ENCODE assay signal across 10 mouse cellular contexts in genomic region chr14:57729975-57730499, GRCm38 (mm10). TPM values are rescaled to one million over a fixed set of nuclear protein-coding genes. Genes with fewer than 3 reads are reported as not detected.
DNase-seq lines count a peak whose midpoint lies in the region; ATAC-seq lines count a peak whose summit lies in the region.
"Had no signal": no experiment of that assay in that cellular context is flagged by ENCODE, and none has a peak within 500 bp of the region (broad histone marks: within the 10 kb centered on the region; RNA-seq: fewer than 3 reads in every experiment).

No protein-coding gene starts in this region.

- peaks cover 31% of the 10 kb centered on the region for H3K4me1 ChIP-seq in hindbrain, embryonic 10.5 days (replicated peaks)
- H3K4me1 ChIP-seq in hindbrain, embryonic 11.5 days (replicated peaks; ENCODE audit: control insufficient read depth, insufficient read depth, low read length) = 0 out of 2 replicates have a peak, but pooled peaks cover 3% of the 10 kb centered on the region
- H3K4me1 ChIP-seq in heart, embryonic 16.5 days (ENCODE audit: control insufficient read depth, insufficient read depth, low read length) = peaks cover 37% of the 10 kb centered on the region
- peaks cover 17% of the 10 kb centered on the region for H3K4me1 ChIP-seq in midbrain, embryonic 15.5 days

- no peak overlapping the region for H3K4me3 ChIP-seq in hindbrain, embryonic 10.5 days
- H3K4me3 ChIP-seq in hindbrain, embryonic 11.5 days (ENCODE audit: low read depth, low read length) = no peak overlapping the region
- H3K4me3 ChIP-seq in heart, embryonic 16.5 days (ENCODE audit: low read length) = no peak overlapping the region
- no peak overlapping the region for H3K4me3 ChIP-seq in midbrain, embryonic 15.5 days

- no peaks in the 10 kb centered on the region for H3K27me3 ChIP-seq in hindbrain, embryonic 10.5 days (ENCODE audit: insufficient read depth, poor library complexity, severe bottlenecking)
- H3K27me3 ChIP-seq in hindbrain, embryonic 11.5 days (ENCODE audit: control insufficient read depth, insufficient read depth, low read length) = no peaks in the 10 kb centered on the region
- no peaks in the 10 kb centered on the region for H3K27me3 ChIP-seq in heart, embryonic 16.5 days (ENCODE audit: control insufficient read depth, insufficient read depth, low read length)
- no peaks in the 10 kb centered on the region for H3K27me3 ChIP-seq in midbrain, embryonic 15.5 days (replicated peaks)

- no peak overlapping the region; the same call in 1 of the 2 replicates for H3K9ac ChIP-seq in hindbrain, embryonic 11.5 days (ENCODE audit: low read depth, low read length)
- peak overlapping the region; percentile 31; the same call in 1 of the 2 replicates for H3K9ac ChIP-seq in heart, embryonic 16.5 days (ENCODE audit: low read length)
- H3K9ac ChIP-seq in midbrain, embryonic 15.5 days = no peak overlapping the region

- peaks cover 4% of the 10 kb centered on the region; the same call in 1 of the 2 replicates for H3K9me3 ChIP-seq in hindbrain, embryonic 10.5 days
- H3K9me3 ChIP-seq in hindbrain, embryonic 11.5 days (ENCODE audit: control insufficient read depth, low read length) = no peaks in the 10 kb centered on the region
- peaks cover 9% of the 10 kb centered on the region for H3K9me3 ChIP-seq in heart, embryonic 16.5 days (replicated peaks; ENCODE audit: control insufficient read depth, low read length)
- no peaks in the 10 kb centered on the region for H3K9me3 ChIP-seq in midbrain, embryonic 15.5 days
- H3K9me3 ChIP-seq: G1E had no signal

- 0 out of 2 replicates have a peak overlapping the region, but pooled peaks have one; percentile 31 for H3K27ac ChIP-seq in hindbrain, embryonic 10.5 days
- no peak overlapping the region for H3K27ac ChIP-seq in hindbrain, embryonic 11.5 days (ENCODE audit: low read depth, low read length)
- H3K27ac ChIP-seq in heart, embryonic 16.5 days (ENCODE audit: low read length) = peak overlapping the region; percentile 76
- H3K27ac ChIP-seq in midbrain, embryonic 15.5 days = 0 out of 2 replicates have a peak overlapping the region, but pooled peaks have one; percentile 6

- no peak overlapping the region for H3K4me2 ChIP-seq in hindbrain, embryonic 11.5 days (replicated peaks; ENCODE audit: low read depth, low read length)
- peak overlapping the region; percentile 6; the same call in 1 of the 2 replicates for H3K4me2 ChIP-seq in heart, embryonic 16.5 days (ENCODE audit: low read depth, low read length)
- H3K4me2 ChIP-seq in midbrain, embryonic 15.5 days = no peak overlapping the region

- DNase-seq in hindbrain, embryonic 10.5 days (ENCODE audit: low spot score) = no peak
- DNase-seq in hindbrain, embryonic 11.5 days (ENCODE audit: low spot score) = no peak
- peak; percentile 81 for DNase-seq in kidney, postnatal 14 days
- DNase-seq in thymus, postnatal 36 days = peak; percentile 35 to 37
- DNase-seq in cerebellum, postnatal 14 days = no peak

- no peak for ATAC-seq in hindbrain, embryonic 11.5 days (ENCODE audit: low FRiP score)
- peak; percentile 93 for ATAC-seq in common myeloid progenitor, adult 5-6 weeks (replicated peaks; ENCODE audit: low read depth, poor library complexity, severe bottlenecking)
- ATAC-seq in heart, embryonic 16.5 days (replicated peaks; ENCODE audit: extremely low read depth, insufficient read depth, low FRiP score) = 0 out of 2 replicates have a peak, but pooled peaks have one; percentile 26
- ATAC-seq in midbrain, embryonic 15.5 days (replicated peaks) = peak; percentile 24; the same call in 1 of the 2 replicates

- 77% methylated on average over 5 of the region's 5 CpGs for WGBS in hindbrain, embryonic 10.5 days
- WGBS in hindbrain, embryonic 11.5 days = 43% methylated on average over 5 of the region's 5 CpGs
- 38% methylated on average over 5 of the region's 5 CpGs for WGBS in heart, embryonic 16.5 days
- 60% methylated on average over 5 of the region's 5 CpGs for WGBS in midbrain, embryonic 15.5 days

- peaks cover 59% of the 10 kb centered on the region for H3K36me3 ChIP-seq in hindbrain, embryonic 10.5 days
- no peaks in the 10 kb centered on the region for H3K36me3 ChIP-seq in hindbrain, embryonic 11.5 days (ENCODE audit: control insufficient read depth, insufficient read depth, low read length)
- H3K36me3 ChIP-seq in heart, embryonic 16.5 days (ENCODE audit: control insufficient read depth, insufficient read depth) = peaks cover 9% of the 10 kb centered on the region; the same call in 1 of the 2 replicates
- H3K36me3 ChIP-seq in midbrain, embryonic 15.5 days (replicated peaks) = no peaks in the 10 kb centered on the region
- H3K36me3 ChIP-seq: G1E had no signal

RNA-seq across cellular contexts. Expression of gene Gm49361, which starts 15.9 kb away (rescaled TPM):
- polyA plus RNA-seq in hindbrain, embryonic 10.5 days (2016; fragmentation: Nextera tagmentation; extraction: Ambion mirVana) = not detected in 2 replicates
- polyA plus RNA-seq in hindbrain, embryonic 11.5 days (2014; fragmentation: Nextera tagmentation; extraction: Ambion mirVana) = not detected in 2 replicates
- not detected in 2 replicates for total RNA-seq in common myeloid progenitor, adult 5-6 weeks (2017)
- polyA plus RNA-seq in heart, embryonic 16.5 days (2015; fragmentation: Nextera tagmentation; extraction: Ambion mirVana) = not detected in 2 replicates
- not detected in 2 replicates for polyA plus RNA-seq in midbrain, embryonic 15.5 days (2015; fragmentation: Nextera tagmentation; extraction: Ambion mirVana)
- total RNA-seq: G1E had no signal
- polyA plus RNA-seq: G1E; limb, embryonic 11.5 days had no signal

RNA-seq across cellular contexts. Expression of gene Lats2, which starts 28.2 kb away (rescaled TPM):
- polyA plus RNA-seq in hindbrain, embryonic 10.5 days (2016; fragmentation: Nextera tagmentation; extraction: Ambion mirVana) = 16.1 and 17.5 TPM in 2 replicates
- polyA plus RNA-seq in hindbrain, embryonic 11.5 days (2014; fragmentation: Nextera tagmentation; extraction: Ambion mirVana) = 12.2 and 13.2 TPM in 2 replicates
- total RNA-seq in common myeloid progenitor, adult 5-6 weeks (2017) = 7.8 and 9.0 TPM in 2 replicates
- 19.4 and 24.4 TPM in 2 replicates for polyA plus RNA-seq in heart, embryonic 16.5 days (2015; fragmentation: Nextera tagmentation; extraction: Ambion mirVana)
- polyA plus RNA-seq in midbrain, embryonic 15.5 days (2015; fragmentation: Nextera tagmentation; extraction: Ambion mirVana) = 7.6 TPM in 2 replicates

Comparison
In these comparisons a context has a peak if more than half of its experiments do, and no peak if none do; other contexts are left out.
1. DNase-seq: peak in kidney, postnatal 14 days (single experiment) and thymus, postnatal 36 days (2 of 2); none in hindbrain, embryonic 10.5 days (single experiment), hindbrain, embryonic 11.5 days (single experiment) and cerebellum, postnatal 14 days (0 of 2).